Mouse (Mus musculus): Measurements from ENCODE around the gene Stac. TPM values are rescaled to one million over a fixed set of nuclear protein-coding genes. Genes with fewer than 3 reads are reported as not detected.

Gene Stac
- polyA plus RNA-seq, 1 experiment from 2014 or later = 5.8 TPM

GRCm38 (mm10) chr9:111571619-111572018, 118.5 kb downstream of the Stac start:
- Histone ChIP-seq H3K27ac (no peak overlapping the region), H3K27me3 (ENCODE audit: control insufficient read depth, insufficient read depth, low read length) (no peaks in the 10 kb centered on the region), H3K9me3 (ENCODE audit: control insufficient read depth, low read length) (no peaks in the 10 kb centered on the region), H3K4me3 (replicated peaks; ENCODE audit: low read length) (no peak overlapping the region), H3K4me2 (replicated peaks) (no peak overlapping the region), H3K36me3 (replicated peaks; ENCODE audit: control insufficient read depth, insufficient read depth) (no peaks in the 10 kb centered on the region), H3K4me1 (replicated peaks; ENCODE audit: control insufficient read depth, insufficient read depth, low read length) (no peaks in the 10 kb centered on the region), H3K9ac (no peak overlapping the region)
- DNase-seq (ENCODE audit: low spot score) = no peak
- no peak for ATAC-seq (ENCODE audit: low FRiP score)
- 88% methylated on average over 5 of the region's 5 CpGs for WGBS

DNA sequence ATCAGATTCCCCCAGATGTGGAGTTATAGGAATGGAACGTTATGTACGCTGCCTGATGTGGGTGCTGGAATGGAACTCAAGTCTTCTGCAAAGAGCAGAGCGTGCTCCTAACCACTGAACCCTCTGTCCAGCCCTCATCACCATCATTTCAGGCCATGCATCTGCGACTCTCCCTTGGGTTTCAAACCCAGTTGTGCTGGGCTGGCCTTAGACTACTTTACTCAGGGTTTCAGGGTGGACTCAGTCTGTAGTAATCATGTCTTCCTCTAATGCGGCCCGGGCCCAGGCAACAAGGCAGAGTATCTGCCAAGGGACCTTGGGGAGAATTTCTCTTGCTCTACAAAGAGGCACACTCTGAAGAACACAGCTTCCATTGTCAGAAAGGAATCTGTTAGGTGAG, 126.0 kb downstream of the Stac start:
- no peak overlapping the region for H3K9ac ChIP-seq
- no peak for ATAC-seq (ENCODE audit: low FRiP score)

GRCm38 (mm10) chr9:111563226-111563625, 126.9 kb downstream of the Stac start:
- H3K4me2 ChIP-seq (replicated peaks) = no peak overlapping the region
- H3K27ac ChIP-seq = no peak overlapping the region
- 0 out of 2 replicates have a peak, but pooled peaks cover 4% of the 10 kb centered on the region for H3K4me1 ChIP-seq (replicated peaks; ENCODE audit: control insufficient read depth, insufficient read depth, low read length)
- no peaks in the 10 kb centered on the region for H3K9me3 ChIP-seq (ENCODE audit: control insufficient read depth, low read length)
- no peaks in the 10 kb centered on the region for H3K27me3 ChIP-seq (ENCODE audit: control insufficient read depth, insufficient read depth, low read length)
- no peak for ATAC-seq (ENCODE audit: low FRiP score)
- no peak overlapping the region for H3K4me3 ChIP-seq (replicated peaks; ENCODE audit: low read length)
- H3K9ac ChIP-seq = no peak overlapping the region
- H3K36me3 ChIP-seq (replicated peaks; ENCODE audit: control insufficient read depth, insufficient read depth) = no peaks in the 10 kb centered on the region
- no peak for DNase-seq (ENCODE audit: low spot score)
- 82% methylated on average over 7 of the region's 7 CpGs for WGBS

More for the DNA sequence above, 126.0 kb downstream of the Stac start:
- Histone ChIP-seq H3K27me3 (ENCODE audit: control insufficient read depth, insufficient read depth, low read length) (no peaks in the 10 kb centered on the region), H3K4me1 (replicated peaks; ENCODE audit: control insufficient read depth, insufficient read depth, low read length) (0 out of 2 replicates have a peak, but pooled peaks cover 4% of the 10 kb centered on the region), H3K4me3 (replicated peaks; ENCODE audit: low read length) (no peak overlapping the region), H3K27ac (no peak overlapping the region), H3K4me2 (replicated peaks) (no peak overlapping the region), H3K9me3 (ENCODE audit: control insufficient read depth, low read length) (no peaks in the 10 kb centered on the region), H3K36me3 (replicated peaks; ENCODE audit: control insufficient read depth, insufficient read depth) (no peaks in the 10 kb centered on the region)
- no peak for DNase-seq (ENCODE audit: low spot score)
- WGBS = 95% methylated on average over 6 of the region's 6 CpGs

DNA sequence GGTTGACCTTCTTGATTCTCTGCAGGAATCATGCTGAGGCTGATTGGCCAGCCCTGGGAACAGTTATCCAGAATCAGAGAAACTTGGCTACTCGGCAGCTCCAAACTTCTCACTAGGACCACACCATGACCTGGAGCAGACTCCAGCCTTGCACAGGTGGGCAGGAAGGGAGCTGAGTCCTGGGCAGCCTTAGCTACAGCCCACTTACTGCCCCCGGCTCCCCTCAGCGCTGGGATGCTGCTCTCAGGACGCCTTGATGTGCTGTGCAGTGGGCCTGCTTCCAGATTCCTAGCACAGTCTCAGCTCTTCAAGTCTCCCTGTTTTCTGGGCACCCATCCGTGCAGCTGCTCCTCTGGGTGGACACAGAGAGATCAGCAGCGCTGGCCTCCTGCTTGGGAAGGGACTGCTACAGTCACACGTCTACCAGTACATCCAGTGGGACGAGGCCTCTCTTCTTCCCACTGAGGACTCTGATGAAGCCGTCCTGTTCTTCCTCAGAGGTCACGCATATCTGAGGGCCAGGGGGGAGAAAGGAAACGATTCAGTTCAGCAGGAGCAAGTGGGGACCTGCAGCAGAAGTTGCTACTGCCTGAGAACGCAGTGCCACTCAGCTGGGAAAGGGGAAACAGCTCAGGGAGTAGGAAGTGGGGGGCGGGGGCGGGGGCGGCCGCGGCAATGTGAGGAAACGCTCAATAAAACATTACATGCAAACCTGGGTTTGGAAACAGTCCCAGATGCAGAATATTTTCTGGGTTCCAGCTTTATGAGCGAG, 127.7 kb downstream of the Stac start:
- ATAC-seq (ENCODE audit: low FRiP score) = no peak
- H3K36me3 ChIP-seq (replicated peaks; ENCODE audit: control insufficient read depth, insufficient read depth) = no peaks in the 10 kb centered on the region
- no peak overlapping the region for H3K9ac ChIP-seq
- no peak overlapping the region for H3K4me2 ChIP-seq (replicated peaks)
- 64% methylated on average over 19 of the region's 19 CpGs for WGBS
- no peaks in the 10 kb centered on the region for H3K9me3 ChIP-seq (ENCODE audit: control insufficient read depth, low read length)
- H3K27me3 ChIP-seq (ENCODE audit: control insufficient read depth, insufficient read depth, low read length) = no peaks in the 10 kb centered on the region
- 0 out of 2 replicates have a peak, but pooled peaks cover 4% of the 10 kb centered on the region for H3K4me1 ChIP-seq (replicated peaks; ENCODE audit: control insufficient read depth, insufficient read depth, low read length)
- H3K4me3 ChIP-seq (replicated peaks; ENCODE audit: low read length) = no peak overlapping the region
- no peak overlapping the region for H3K27ac ChIP-seq
- DNase-seq (ENCODE audit: low spot score) = no peak

- H3K9ac ChIP-seq = no peak overlapping the region
- no peak overlapping the region for H3K4me2 ChIP-seq (replicated peaks)
- no peaks in the 10 kb centered on the region for H3K27me3 ChIP-seq (ENCODE audit: control insufficient read depth, insufficient read depth, low read length)
- no peaks in the 10 kb centered on the region for H3K36me3 ChIP-seq (replicated peaks; ENCODE audit: control insufficient read depth, insufficient read depth)
- no peak overlapping the region for H3K27ac ChIP-seq
- no peak overlapping the region for H3K4me3 ChIP-seq (replicated peaks; ENCODE audit: low read length)
- ATAC-seq (ENCODE audit: low FRiP score) = no peak
- H3K4me1 ChIP-seq (replicated peaks; ENCODE audit: control insufficient read depth, insufficient read depth, low read length) = no peaks in the 10 kb centered on the region
- H3K9me3 ChIP-seq (ENCODE audit: control insufficient read depth, low read length) = no peaks in the 10 kb centered on the region
- no peak for DNase-seq (ENCODE audit: low spot score)
- 69% methylated on average over 3 of the region's 3 CpGs for WGBS
These were observed 133.4 kb downstream of the Stac start for GRCm38 (mm10) chr9:111556699-111557098.

GRCm38 (mm10) chr9:111552865-111553264, 137.3 kb downstream of the Stac start:
- H3K9me3 ChIP-seq (ENCODE audit: control insufficient read depth, low read length) = no peaks in the 10 kb centered on the region
- no peak overlapping the region for H3K4me2 ChIP-seq (replicated peaks)
- H3K4me3 ChIP-seq (replicated peaks; ENCODE audit: low read length) = no peak overlapping the region
- WGBS = 62% methylated on average over 3 of the region's 3 CpGs
- no peaks in the 10 kb centered on the region for H3K27me3 ChIP-seq (ENCODE audit: control insufficient read depth, insufficient read depth, low read length)
- no peaks in the 10 kb centered on the region for H3K36me3 ChIP-seq (replicated peaks; ENCODE audit: control insufficient read depth, insufficient read depth)
- no peak overlapping the region for H3K27ac ChIP-seq
- H3K4me1 ChIP-seq (replicated peaks; ENCODE audit: control insufficient read depth, insufficient read depth, low read length) = no peaks in the 10 kb centered on the region
- DNase-seq (ENCODE audit: low spot score) (no peak), ATAC-seq (ENCODE audit: low FRiP score) (no peak)
- no peak overlapping the region for H3K9ac ChIP-seq

DNA sequence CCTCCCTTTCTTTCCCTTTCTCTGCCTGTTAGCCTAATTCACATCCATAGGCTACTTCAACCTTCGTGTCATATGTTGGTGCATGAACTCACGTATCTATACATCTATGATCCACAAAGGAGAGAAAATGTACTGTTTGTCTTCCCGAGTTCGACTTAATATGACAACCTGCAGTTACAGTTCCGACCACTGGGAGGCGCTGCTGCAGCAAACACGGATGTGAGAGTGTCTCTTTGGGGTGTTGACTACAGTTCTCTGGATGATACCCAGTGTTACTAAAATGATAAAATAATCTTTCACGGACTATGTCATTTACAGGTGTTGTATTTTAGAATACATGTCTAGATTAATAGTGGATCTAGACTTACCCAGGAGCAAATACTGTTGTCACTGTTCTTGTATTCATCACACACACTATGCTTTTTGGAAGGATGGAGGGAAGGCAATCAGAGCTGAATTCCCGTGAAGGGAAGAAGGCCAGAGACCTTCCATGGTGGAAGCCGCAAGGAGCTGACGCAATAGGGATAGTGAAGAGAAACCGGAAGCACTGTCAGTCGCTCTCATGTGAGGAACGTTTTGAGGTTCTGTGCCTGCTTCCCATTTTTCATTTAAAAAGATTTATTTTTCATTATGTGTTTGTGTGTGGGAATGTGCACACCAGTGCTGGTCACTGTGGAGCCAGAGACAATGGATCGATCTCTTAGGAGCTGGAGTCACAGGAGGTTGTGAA, 138.5 kb downstream of the Stac start:
- no peaks in the 10 kb centered on the region for H3K9me3 ChIP-seq (ENCODE audit: control insufficient read depth, low read length)
- ATAC-seq (ENCODE audit: low FRiP score) = no peak
- no peak overlapping the region for H3K9ac ChIP-seq
- H3K27ac ChIP-seq = no peak overlapping the region
- no peaks in the 10 kb centered on the region for H3K4me1 ChIP-seq (replicated peaks; ENCODE audit: control insufficient read depth, insufficient read depth, low read length)
- no peak overlapping the region for H3K4me3 ChIP-seq (replicated peaks; ENCODE audit: low read length)
- no peaks in the 10 kb centered on the region for H3K27me3 ChIP-seq (ENCODE audit: control insufficient read depth, insufficient read depth, low read length)
- 61% methylated on average over 15 of the region's 15 CpGs for WGBS
- no peak for DNase-seq (ENCODE audit: low spot score)
- no peak overlapping the region for H3K4me2 ChIP-seq (replicated peaks)
- no peaks in the 10 kb centered on the region for H3K36me3 ChIP-seq (replicated peaks; ENCODE audit: control insufficient read depth, insufficient read depth)

- WGBS = 83% methylated on average over 8 of the region's 8 CpGs
- ATAC-seq (ENCODE audit: low FRiP score) = no peak
- no peaks in the 10 kb centered on the region for H3K27me3 ChIP-seq (ENCODE audit: control insufficient read depth, insufficient read depth, low read length)
- H3K4me2 ChIP-seq (replicated peaks) = no peak overlapping the region
- DNase-seq (ENCODE audit: low spot score) = no peak
- no peak overlapping the region for H3K9ac ChIP-seq
- H3K9me3 ChIP-seq (ENCODE audit: control insufficient read depth, low read length) = no peaks in the 10 kb centered on the region
- H3K27ac ChIP-seq = no peak overlapping the region
- H3K36me3 ChIP-seq (replicated peaks; ENCODE audit: control insufficient read depth, insufficient read depth) = no peaks in the 10 kb centered on the region
- no peaks in the 10 kb centered on the region for H3K4me1 ChIP-seq (replicated peaks; ENCODE audit: control insufficient read depth, insufficient read depth, low read length)
- H3K4me3 ChIP-seq (replicated peaks; ENCODE audit: low read length) = no peak overlapping the region
These were observed 139.2 kb downstream of the Stac start for GRCm38 (mm10) chr9:111550963-111551321.

- H3K9me3 ChIP-seq (ENCODE audit: control insufficient read depth, low read length) = no peaks in the 10 kb centered on the region
- no peak for ATAC-seq (ENCODE audit: low FRiP score)
- no peak overlapping the region for H3K4me3 ChIP-seq (replicated peaks; ENCODE audit: low read length)
- no peak overlapping the region for H3K9ac ChIP-seq
- DNase-seq (ENCODE audit: low spot score) = no peak
- 83% methylated on average over 21 of the region's 21 CpGs for WGBS
- H3K4me2 ChIP-seq (replicated peaks) = no peak overlapping the region
- no peak overlapping the region for H3K27ac ChIP-seq
- H3K36me3 ChIP-seq (replicated peaks; ENCODE audit: control insufficient read depth, insufficient read depth) = no peaks in the 10 kb centered on the region
- no peaks in the 10 kb centered on the region for H3K27me3 ChIP-seq (ENCODE audit: control insufficient read depth, insufficient read depth, low read length)
- H3K4me1 ChIP-seq (replicated peaks; ENCODE audit: control insufficient read depth, insufficient read depth, low read length) = no peaks in the 10 kb centered on the region
These were observed 139.7 kb downstream of the Stac start for GRCm38 (mm10) chr9:111550281-111550962.
